13 mouse cellular contexts compared by ENCODE assay signal in the genomic region with DNA sequence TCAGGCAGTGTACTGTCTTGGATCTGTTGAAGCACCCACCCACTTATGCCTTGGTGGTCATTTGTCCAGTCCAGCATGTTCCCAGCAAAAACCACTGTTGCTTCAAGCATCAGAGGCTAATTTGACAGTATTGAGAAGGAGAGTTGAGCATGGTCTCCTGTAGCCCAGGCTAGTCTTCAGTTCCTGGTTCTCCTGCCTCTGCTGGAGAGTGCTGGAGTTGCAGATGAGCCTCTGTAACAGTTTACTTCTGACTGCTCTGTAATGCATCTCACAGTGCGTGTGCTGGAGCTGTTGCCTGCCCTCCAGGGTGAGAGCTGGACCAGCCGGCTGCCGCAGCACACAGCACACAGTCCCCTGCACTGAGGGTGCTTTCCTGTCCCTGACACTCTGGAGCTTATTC. TPM values are rescaled to one million over a fixed set of nuclear protein-coding genes. Genes with fewer than 3 reads are reported as not detected.
DNase-seq lines count a peak whose midpoint lies in the region; ATAC-seq and TF ChIP-seq lines count a peak whose summit lies in the region.
"Had no signal": no experiment of that assay in that cellular context is flagged by ENCODE, and none has a peak within 500 bp of the region (broad histone marks: within the 10 kb centered on the region; RNA-seq: fewer than 3 reads in every experiment).

No protein-coding gene starts in this region.

- H3K27ac ChIP-seq in intestine, postnatal 0 days (ENCODE audit: low read depth, low read length) = no peak overlapping the region
- no peak overlapping the region for H3K27ac ChIP-seq in intestine, embryonic 15.5 days
- no peak overlapping the region for H3K27ac ChIP-seq in CH12.LX (ENCODE audit: insufficient read depth, low read depth)
- H3K27ac ChIP-seq in cortical plate, adult 2 months (ENCODE audit: insufficient read depth, low read length) = no peak overlapping the region
- H3K27ac ChIP-seq: forebrain, embryonic 10.5 days; heart, embryonic 13.5 days; hindbrain, embryonic 15.5 days had no signal

- H3K27me3 ChIP-seq in intestine, postnatal 0 days (replicated peaks; ENCODE audit: control insufficient read depth, insufficient read depth, low read length) = no peaks in the 10 kb centered on the region
- H3K27me3 ChIP-seq in intestine, embryonic 15.5 days (replicated peaks) = no peaks in the 10 kb centered on the region
- H3K27me3 ChIP-seq in CH12.LX (replicated peaks) = no peaks in the 10 kb centered on the region
- H3K27me3 ChIP-seq: heart, embryonic 13.5 days; hindbrain, embryonic 15.5 days had no signal

- DNase-seq in 3T3-L1 (ENCODE audit: low read depth, low spot score) = peak; percentile 39
- peak; percentile 7 for DNase-seq in CH12.LX (ENCODE audit: extremely low read depth)
- DNase-seq in thymus, postnatal 4 days = no peak
- DNase-seq: cerebellum, adult 9-10 months; lung, postnatal 14 days had no signal

- no peak for ATAC-seq in intestine, postnatal 0 days
- ATAC-seq in intestine, embryonic 15.5 days = no peak
- no peak for ATAC-seq in monocyte, adult 5-6 weeks (replicated peaks; ENCODE audit: insufficient number of reproducible peaks, low FRiP score, low TSS enrichment, poor library complexity, severe bottlenecking)
- ATAC-seq: midbrain, embryonic 16.5 days had no signal

- in situ Hi-C loops in CH12.LX (cut with MboI; ENCODE audit: low pct_ligation_motif_present, low pct_unique_long_range_greater_than_20kb, low sequenced_read_pairs) = no loop called here

- WGBS in intestine, postnatal 0 days = 91% methylated on average over 3 of the region's 3 CpGs
- WGBS in intestine, embryonic 15.5 days = 79% methylated on average over 3 of the region's 3 CpGs

- H3K9ac ChIP-seq in intestine, postnatal 0 days (ENCODE audit: low read depth, low read length) = no peak overlapping the region
- no peak overlapping the region for H3K9ac ChIP-seq in intestine, embryonic 15.5 days
- no peak overlapping the region for H3K9ac ChIP-seq in CH12.LX (ENCODE audit: insufficient read depth, low read depth)
- H3K9ac ChIP-seq: heart, embryonic 13.5 days; hindbrain, embryonic 15.5 days had no signal

- H3K9me3 ChIP-seq in intestine, postnatal 0 days (ENCODE audit: control insufficient read depth) = no peaks in the 10 kb centered on the region
- H3K9me3 ChIP-seq in intestine, embryonic 15.5 days = no peaks in the 10 kb centered on the region
- H3K9me3 ChIP-seq in CH12.LX (replicated peaks; ENCODE audit: low read length) = no peaks in the 10 kb centered on the region
- H3K9me3 ChIP-seq: forebrain, embryonic 10.5 days; heart, embryonic 13.5 days; hindbrain, embryonic 15.5 days had no signal

- H3K36me3 ChIP-seq in intestine, postnatal 0 days (ENCODE audit: control insufficient read depth, insufficient read depth) = peaks cover 92% of the 10 kb centered on the region
- peaks cover 52% of the 10 kb centered on the region for H3K36me3 ChIP-seq in intestine, embryonic 15.5 days
- H3K36me3 ChIP-seq in CH12.LX (replicated peaks in 1 of 2; ENCODE audit: control insufficient read depth in 1 of 2, insufficient read depth in 1 of 2, low read length in 1 of 2) = peaks cover 79 to 93% of the 10 kb centered on the region in 2 experiments

- no peak overlapping the region for H3K4me2 ChIP-seq in intestine, postnatal 0 days (replicated peaks; ENCODE audit: low read depth)
- H3K4me2 ChIP-seq in intestine, embryonic 15.5 days (replicated peaks) = no peak overlapping the region
- H3K4me2 ChIP-seq in CH12.LX (ENCODE audit: insufficient read depth, low read depth, poor library complexity, severe bottlenecking) = no peak overlapping the region
- H3K4me2 ChIP-seq: heart, embryonic 13.5 days; hindbrain, embryonic 15.5 days had no signal

- no peak for TF ChIP-seq EP300 in CH12.LX (IDR thresholded peaks at IDR 0.05; ENCODE audit: low read length)

- H3K79me2 ChIP-seq in CH12.LX (replicated peaks; ENCODE audit: control insufficient read depth, extremely low read depth, insufficient read depth, poor library complexity, severe bottlenecking) = no peaks in the 10 kb centered on the region

- H3K4me1 ChIP-seq in intestine, postnatal 0 days (replicated peaks; ENCODE audit: control insufficient read depth, insufficient read depth, low read length) = no peaks in the 10 kb centered on the region
- H3K4me1 ChIP-seq in intestine, embryonic 15.5 days (replicated peaks) = no peaks in the 10 kb centered on the region
- H3K4me1 ChIP-seq in CH12.LX (ENCODE audit: control insufficient read depth in 1 of 2, insufficient read depth in 2 of 2) = no peaks in the 10 kb centered on the region
- peaks cover 6% of the 10 kb centered on the region for H3K4me1 ChIP-seq in cortical plate, adult 2 months (ENCODE audit: control insufficient read depth, insufficient read depth, low read length)
- H3K4me1 ChIP-seq: forebrain, embryonic 10.5 days; heart, embryonic 13.5 days; hindbrain, embryonic 15.5 days had no signal

- no peak overlapping the region for H3K4me3 ChIP-seq in intestine, postnatal 0 days (ENCODE audit: low read depth, low read length)
- no peak overlapping the region for H3K4me3 ChIP-seq in intestine, embryonic 15.5 days (replicated peaks)
- H3K4me3 ChIP-seq in CH12.LX (replicated peaks in 1 of 3; ENCODE audit: low read depth in 2 of 3, low read length in 2 of 3, poor library complexity in 1 of 3) = no peak overlapping the region
- no peak overlapping the region for H3K4me3 ChIP-seq in cortical plate, adult 2 months (ENCODE audit: insufficient read depth, low read length)
- H3K4me3 ChIP-seq: forebrain, embryonic 10.5 days; heart, embryonic 13.5 days; hindbrain, embryonic 15.5 days had no signal

- dilution Hi-C loops in CH12.LX (cut with MboI; ENCODE audit: extremely low pct_ligation_motif_present, extremely low pct_unique_long_range_greater_than_20kb, low sequenced_read_pairs) = no loop called here

- TF ChIP-seq POLR2A in CH12.LX (IDR thresholded peaks at IDR 0.05; ENCODE audit: low read depth, low read length) = no peak
- no peak for TF ChIP-seq POLR2A in cortical plate, adult 2 months (IDR thresholded peaks at IDR 0.05; ENCODE audit: extremely low read depth, insufficient read depth, low read length)

- no peak for TF ChIP-seq RAD21 in CH12.LX (IDR thresholded peaks at IDR 0.05; ENCODE audit: low read depth, low read length)

- peak; percentile 43 for TF ChIP-seq CTCF in intestine, postnatal 0 days (IDR thresholded peaks at IDR 0.05; ENCODE audit: low read depth)
- TF ChIP-seq CTCF in CH12.LX (conservative IDR thresholded peaks at IDR 0.05 in 1 of 2, IDR thresholded peaks at IDR 0.05 in 1 of 2; ENCODE audit: low read depth in 2 of 2, low read length in 2 of 2) = peak in 1 of 2 experiments; percentile 7; a peak in 1 of 4 replicates
- TF ChIP-seq CTCF in cortical plate, adult 2 months (IDR thresholded peaks at IDR 0.05; ENCODE audit: extremely low read depth, insufficient read depth, low read length) = peak; percentile 38; the same call in 1 of the 2 replicates

TF ChIP-seq in CH12.LX, 34 proteins besides CTCF, POLR2A, EP300 and RAD21:
- no peak for TF ChIP-seq JUN (IDR thresholded peaks at IDR 0.05; ENCODE audit: insufficient read depth, low read depth, low read length)
- no peak for TF ChIP-seq MAX (IDR thresholded peaks at IDR 0.05; ENCODE audit: low read length)
- no peak for TF ChIP-seq ZNF384 (IDR thresholded peaks at IDR 0.05; ENCODE audit: low read depth, low read length)
- no peak for TF ChIP-seq POLR2AphosphoS2 (IDR thresholded peaks at IDR 0.05; ENCODE audit: low read depth, low read length)
- no peak for TF ChIP-seq MEF2A (IDR thresholded peaks at IDR 0.05; ENCODE audit: borderline replicate concordance, low read depth, low read length)
- TF ChIP-seq KAT2A (IDR thresholded peaks at IDR 0.05; ENCODE audit: insufficient replicate concordance, low read length) = no peak
- TF ChIP-seq CHD1 (IDR thresholded peaks at IDR 0.05; ENCODE audit: low read depth, low read length) = no peak
- no peak for TF ChIP-seq BHLHE40 (IDR thresholded peaks at IDR 0.05; ENCODE audit: low read depth, low read length)
- no peak for TF ChIP-seq SIN3A (IDR thresholded peaks at IDR 0.05; ENCODE audit: low read length)
- no peak for TF ChIP-seq UBTF (IDR thresholded peaks at IDR 0.05; ENCODE audit: low read depth, low read length)
- TF ChIP-seq USF2 (conservative IDR thresholded peaks at IDR 0.05; ENCODE audit: low read depth, low read length) = no peak
- no peak for TF ChIP-seq ELF1 (IDR thresholded peaks at IDR 0.05; ENCODE audit: low read depth, low read length)
- TF ChIP-seq ZKSCAN1 (IDR thresholded peaks at IDR 0.05; ENCODE audit: borderline replicate concordance, low read depth, low read length) = no peak
- TF ChIP-seq HCFC1 (IDR thresholded peaks at IDR 0.05; ENCODE audit: low read depth, low read length) = no peak

RNA-seq across cellular contexts. Expression of gene Sfswap, which starts 41.2 kb away (rescaled TPM):
- polyA plus RNA-seq in intestine, postnatal 0 days (2015; fragmentation: Nextera tagmentation; extraction: Ambion mirVana) = 19.4 and 19.8 TPM in 2 replicates
- 29.2 and 32.5 TPM in 2 replicates for polyA plus RNA-seq in intestine, embryonic 15.5 days (2015; fragmentation: Nextera tagmentation; extraction: Ambion mirVana)
- total RNA-seq in CH12.LX (2012; rRNA removed) = 36.0 and 39.2 TPM in 2 replicates
- 24.2 and 24.9 TPM in 2 replicates for total RNA-seq in CH12.LX (2014; rRNA removed)
- polyA plus RNA-seq in CH12.LX (2012; ENCODE audit: insufficient read length, low read depth) = 70.4 and 70.5 TPM in 2 replicates
- 145 and 164 TPM in 2 replicates for polyA plus RNA-seq in cortical plate, adult 2 months (2012; rRNA removed)
- total RNA-seq in monocyte, adult 5-6 weeks (2017) = 104 to 140 TPM (median 114 TPM) in 3 replicates

RNA-seq across cellular contexts. Expression of gene Mmp17, which starts 41.7 kb away (rescaled TPM):
- polyA plus RNA-seq in intestine, postnatal 0 days (2015; fragmentation: Nextera tagmentation; extraction: Ambion mirVana) = 2.6 and 2.9 TPM in 2 replicates
- polyA plus RNA-seq in intestine, embryonic 15.5 days (2015; fragmentation: Nextera tagmentation; extraction: Ambion mirVana) = 4.0 and 4.6 TPM in 2 replicates
- total RNA-seq in CH12.LX (2012; rRNA removed) (0.34 and 0.51 TPM in 2 replicates), CH12.LX (2014; rRNA removed) (not detected in 2 replicates)
- polyA plus RNA-seq in CH12.LX (2012; ENCODE audit: insufficient read length, low read depth) = not detected in 2 replicates
- 83.9 and 90.5 TPM in 2 replicates for polyA plus RNA-seq in cortical plate, adult 2 months (2012; rRNA removed)
- 0.10 to 0.29 TPM in 2 of 3 replicates, not detected in the other for total RNA-seq in monocyte, adult 5-6 weeks (2017)

Comparison
In these comparisons a context has a peak if more than half of its experiments do, and no peak if none do; other contexts are left out.
1. RNA of gene Mmp17, which starts 41.7 kb away (polyA plus RNA-seq): 83.9 to 90.5 TPM in cortical plate, adult 2 months; 4.0 to 4.6 TPM in intestine, embryonic 15.5 days, 2.6 to 2.9 TPM in intestine, postnatal 0 days and not detected in CH12.LX; every median in the first group is over 10 times any median in the second.